Mouse (Mus musculus) adrenal gland (tissue): ENCODE results near the gene Gm37419.

ENCODE experiments used
- intact Hi-C: fragments of 180-260 bp; cut with DNase I; formaldehyde crosslinking; loops from one replicate; pipeline ENCODE4 v1.15.1; 2025

Gene Gm37419

GRCm38 (mm10) chr16:23978495-23978894 is 9.8 kb upstream of the Gm37419 start:
- intact Hi-C loops = no loop called here

DNA sequence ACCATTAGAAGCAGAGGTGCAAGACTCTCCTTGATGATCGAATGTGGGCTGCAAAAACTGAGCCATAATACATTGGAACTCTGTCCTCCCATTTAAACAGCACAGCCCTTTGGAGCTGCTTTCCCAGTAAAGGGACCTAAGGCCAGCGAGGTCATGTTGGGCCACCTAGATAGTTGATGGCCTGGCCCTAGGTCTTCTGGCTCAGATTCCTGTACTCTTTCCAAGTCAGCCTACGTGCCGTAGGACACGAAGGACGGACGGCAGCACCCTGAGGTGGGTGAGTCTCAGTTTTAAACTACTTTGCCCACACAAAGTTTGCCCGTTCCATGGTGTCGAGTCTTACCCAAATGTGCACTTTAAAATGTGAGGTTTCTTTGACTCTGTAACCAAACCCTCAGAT is 8.8 kb upstream of the Gm37419 start:
- intact Hi-C loops = no loop called here

DNA sequence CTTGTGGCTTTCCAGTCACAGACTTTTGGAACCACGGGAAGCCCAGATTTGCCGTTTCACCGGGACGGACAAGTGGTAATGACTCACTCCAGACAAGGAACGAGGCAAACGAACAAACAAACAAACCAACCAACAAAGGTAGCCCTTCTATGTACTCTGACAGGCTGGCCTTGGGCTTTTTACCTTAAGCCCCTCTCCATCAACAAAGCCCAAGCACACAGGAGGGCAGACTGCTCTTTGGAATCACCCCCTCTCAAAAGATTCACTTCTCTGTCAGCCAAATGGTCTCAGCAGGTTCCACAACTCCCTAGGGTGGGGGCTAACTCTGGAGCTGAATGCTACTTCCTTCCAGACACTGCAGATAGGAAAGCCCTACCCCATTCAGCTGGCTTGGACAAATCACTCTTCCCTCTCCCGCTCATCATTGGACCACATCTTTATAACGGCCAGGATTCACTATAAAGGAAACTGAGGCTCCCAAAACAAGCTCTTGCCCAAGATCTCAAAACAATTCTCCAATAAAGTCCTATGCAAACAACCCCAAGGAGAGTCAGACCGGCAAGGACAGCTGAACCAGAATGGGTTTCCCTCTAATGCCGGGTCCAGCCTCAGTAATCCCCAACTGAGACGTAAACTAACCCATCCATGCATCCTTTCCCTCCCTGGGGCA is 7.9 kb upstream of the Gm37419 start:
- intact Hi-C loops = loop anchor here (10.0 kb wide), 1 partner anchor 954 kb away; no protein-coding TSS in a partner anchor

GRCm38 (mm10) chr16:23980991-23981720 is 7.1 kb upstream of the Gm37419 start:
- intact Hi-C loops = loop anchor here (10.0 kb wide), 1 partner anchor 954 kb away; no protein-coding TSS in a partner anchor

GRCm38 (mm10) chr16:23981925-23982851 is 6.1 kb upstream of the Gm37419 start:
- intact Hi-C loops = loop anchor here (10.0 kb wide), 1 partner anchor 953 kb away; no protein-coding TSS in a partner anchor

DNA sequence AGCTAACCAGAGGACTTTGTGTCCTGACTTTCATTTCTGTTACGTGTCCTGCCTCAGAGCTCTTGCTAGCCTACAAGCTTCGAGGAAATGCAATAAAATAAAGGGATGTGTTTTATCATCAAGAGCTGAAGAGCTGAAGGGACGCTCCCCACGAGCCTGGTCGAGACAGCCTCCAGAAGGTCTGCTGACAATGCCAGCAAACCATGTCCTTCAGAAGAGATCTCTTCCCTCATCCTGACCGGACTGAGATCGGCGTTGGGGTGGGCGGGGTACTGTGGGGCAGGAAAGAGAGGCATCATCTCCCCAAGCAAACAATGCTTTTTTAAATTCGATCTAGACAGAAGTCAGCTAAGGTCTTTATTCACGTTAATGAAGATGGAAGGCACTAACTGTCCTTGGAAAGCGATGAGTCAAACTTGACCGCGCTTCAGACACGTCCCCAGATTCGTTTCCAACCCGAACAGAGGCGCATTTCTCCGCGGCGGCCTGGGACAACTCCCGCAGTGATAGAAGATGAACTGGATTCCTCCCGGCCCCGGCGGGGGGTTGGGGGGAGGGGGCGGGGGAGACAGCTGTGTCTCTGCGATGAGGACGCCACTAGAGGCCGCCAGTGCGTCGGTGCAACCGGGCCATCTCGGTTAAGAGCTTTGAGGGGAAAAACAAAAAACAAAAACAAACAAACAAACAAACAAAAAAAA is 5.2 kb upstream of the Gm37419 start:
- intact Hi-C loops = loop anchor here (1.0 to 10.0 kb wide), 3 partner anchors 952 to 1280 kb away; no protein-coding TSS in a partner anchor

DNA sequence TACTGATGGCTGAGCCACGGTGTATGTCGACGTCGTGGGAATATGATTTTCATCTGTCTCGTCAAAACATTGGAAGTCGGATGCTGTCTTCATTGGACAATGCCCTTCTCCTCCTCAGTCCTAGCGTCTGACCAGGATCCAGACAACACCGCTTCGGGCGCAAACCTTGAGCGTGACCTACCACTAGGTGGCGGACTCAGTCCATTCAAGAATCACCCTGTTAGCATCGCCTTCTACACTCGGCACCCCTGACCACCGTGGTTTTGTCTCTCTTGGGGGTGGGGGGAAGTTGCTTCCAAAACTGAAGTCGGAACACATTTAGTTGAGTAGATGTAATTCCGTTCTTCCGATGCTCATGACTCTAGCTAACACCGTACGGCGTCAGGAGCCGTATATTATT is 4.1 kb upstream of the Gm37419 start:
- intact Hi-C loops = loop anchor here (10.0 kb wide), 1 partner anchor 951 kb away; no protein-coding TSS in a partner anchor

- intact Hi-C loops = loop anchor here (5.0 to 10.0 kb wide), 2 partner anchors 522 to 950 kb away; no protein-coding TSS in a partner anchor
Measured at GRCm38 (mm10) chr16:23984760-23985466, 3.4 kb upstream of the Gm37419 start.

- intact Hi-C loops = loop anchor here (5.0 to 10.0 kb wide), 2 partner anchors 522 to 949 kb away; no protein-coding TSS in a partner anchor
Measured at GRCm38 (mm10) chr16:23985467-23985861, 2.8 kb upstream of the Gm37419 start.

- intact Hi-C loops = loop anchor here (5.0 to 10.0 kb wide), 2 partner anchors 521 to 949 kb away; no protein-coding TSS in a partner anchor
Measured at GRCm38 (mm10) chr16:23986176-23986575, 2.1 kb upstream of the Gm37419 start.

GRCm38 (mm10) chr16:23986871-23987270 is 1.4 kb upstream of the Gm37419 start:
- intact Hi-C loops = loop anchor here (5.0 to 10.0 kb wide), 2 partner anchors 520 to 948 kb away; no protein-coding TSS in a partner anchor

GRCm38 (mm10) chr16:23987341-23988156 is 733 bp upstream of the Gm37419 start:
- intact Hi-C loops = loop anchor here (5.0 to 10.0 kb wide), 2 partner anchors 520 to 947 kb away; no protein-coding TSS in a partner anchor

- intact Hi-C loops = loop anchor here (5.0 to 10.0 kb wide), 2 partner anchors 519 to 947 kb away; no protein-coding TSS in a partner anchor
Measured at GRCm38 (mm10) chr16:23988157-23988465, 171 bp upstream of the Gm37419 start.

DNA sequence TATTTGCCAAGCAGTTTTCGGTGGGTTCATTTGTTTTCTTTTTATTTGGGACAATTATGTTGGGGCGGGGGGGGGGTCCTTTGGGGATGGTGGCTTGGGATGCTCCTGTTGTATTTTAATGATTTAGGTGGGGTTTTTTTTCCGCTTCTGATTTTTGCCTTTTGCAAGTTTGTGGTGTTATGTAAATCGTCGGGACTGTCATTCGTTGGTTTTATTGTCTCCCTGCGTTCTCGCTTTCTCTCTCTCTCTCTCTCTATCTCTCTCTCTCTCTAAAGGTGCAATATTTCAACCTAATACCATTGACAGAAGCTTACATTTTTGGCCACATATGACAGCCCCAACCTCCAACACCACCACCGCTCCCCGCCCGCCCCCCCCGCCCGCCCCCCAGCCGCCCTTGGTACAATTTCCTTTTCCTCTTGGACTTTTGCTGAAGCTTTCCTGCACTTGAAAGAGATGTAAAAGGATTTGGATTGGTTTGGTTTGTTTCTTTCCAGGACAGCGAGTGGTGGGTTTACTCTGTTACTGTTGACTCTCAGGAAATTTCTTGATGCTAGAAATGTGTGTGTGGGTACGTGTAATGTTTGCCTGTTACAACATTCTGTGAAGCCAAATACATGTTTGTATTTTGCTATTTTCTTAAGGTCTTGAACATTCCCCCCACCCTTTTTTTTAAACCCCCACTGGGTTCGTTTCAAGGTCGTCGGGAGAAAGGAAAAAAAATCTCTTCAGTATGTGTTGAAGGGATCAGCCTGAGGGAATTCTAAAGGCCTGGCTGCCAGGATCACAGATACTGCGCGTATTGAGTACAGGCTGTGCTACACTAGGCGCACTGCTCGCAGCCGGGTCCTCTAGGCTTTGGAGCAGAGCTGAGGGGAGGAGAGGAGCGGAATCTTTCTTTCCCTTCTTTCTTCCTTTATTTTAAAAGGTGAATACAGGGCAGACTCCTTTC is 1.2 kb downstream of the Gm37419 start:
- intact Hi-C loops = loop anchor here (2.0 to 10.0 kb wide), 5 partner anchors 165 to 945 kb away; partner anchors contain the start of gene Lpp

- intact Hi-C loops = loop anchor here (2.0 to 10.0 kb wide), 3 partner anchors 164 to 402 kb away; partner anchors contain the start of gene Lpp
Measured at GRCm38 (mm10) chr16:23990161-23990970, 2.1 kb downstream of the Gm37419 start.

GRCm38 (mm10) chr16:23991170-23991569 is 2.9 kb downstream of the Gm37419 start:
- intact Hi-C loops = loop anchor here (2.0 to 10.0 kb wide), 3 partner anchors 164 to 402 kb away; partner anchors contain the start of gene Lpp
